Mouse (Mus musculus) embryonic fibroblast, embryonic 13.5 days (primary cell): ENCODE measurements around the gene S100a13.

Experiments
- CTCF ChIP-seq: IDR thresholded peaks from 2 replicates; pipeline ENCODE4 v1.5.1; 2011; ENCODE audit warnings: mild to moderate bottlenecking, control low read depth, low read length, moderate library complexity, borderline replicate concordance; ENCODE audit not compliant: insufficient read depth
- POLR2A ChIP-seq: IDR thresholded peaks from 2 replicates; pipeline ENCODE4 v1.6.1; 2011; ENCODE audit warnings: low read depth, mild to moderate bottlenecking, control low read depth, low read length, moderate library complexity

DNA sequence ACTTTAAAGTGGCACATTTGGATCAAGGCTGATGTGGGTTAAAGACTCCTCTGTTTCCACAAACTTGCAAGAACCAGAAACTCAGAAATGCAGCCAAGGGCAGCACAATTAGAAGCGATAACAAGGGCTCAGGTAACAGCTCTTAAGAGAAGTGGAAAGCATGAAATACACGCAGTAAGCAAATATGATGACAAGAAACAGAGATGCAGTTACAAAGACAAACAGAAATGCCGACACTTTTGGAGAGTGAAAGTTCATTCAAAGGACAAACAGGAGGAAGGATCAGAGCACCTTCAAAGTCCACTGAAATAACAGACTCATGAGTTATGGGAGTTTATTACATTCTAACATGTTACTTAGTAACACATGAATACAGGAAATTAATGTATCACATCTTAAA lies 7.9 kb upstream of the S100a13 start:
- TF ChIP-seq CTCF (no peak), POLR2A (no peak)
